Mouse (Mus musculus): ENCODE measurements around the gene Gm42372. TPM values are rescaled to one million over a fixed set of nuclear protein-coding genes. Genes with fewer than 3 reads are reported as not detected.

Gene Gm42372
- total RNA-seq, 2 experiments from 2014 or later, result not detected

DNA sequence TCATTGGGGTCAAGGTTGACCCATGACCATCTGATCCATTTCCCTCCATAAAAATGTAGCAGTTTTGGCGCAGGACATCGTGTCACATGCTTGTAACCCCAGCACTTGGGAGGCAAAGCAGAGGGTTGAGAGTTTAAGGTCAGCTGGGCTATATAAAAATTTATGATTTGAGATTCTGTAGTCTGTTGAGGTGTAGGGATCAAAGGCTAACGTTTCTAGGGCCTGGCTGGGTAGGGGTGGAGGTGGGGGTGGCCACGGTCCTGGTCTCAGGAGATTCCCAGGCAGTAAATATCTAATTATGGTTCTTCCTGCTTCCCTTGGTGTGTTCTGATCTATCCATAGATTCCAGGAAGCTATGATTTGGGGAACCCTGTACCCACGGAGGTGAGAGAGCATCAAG is 21.2 kb upstream of the Gm42372 start:
- no peak for DNase-seq

DNA sequence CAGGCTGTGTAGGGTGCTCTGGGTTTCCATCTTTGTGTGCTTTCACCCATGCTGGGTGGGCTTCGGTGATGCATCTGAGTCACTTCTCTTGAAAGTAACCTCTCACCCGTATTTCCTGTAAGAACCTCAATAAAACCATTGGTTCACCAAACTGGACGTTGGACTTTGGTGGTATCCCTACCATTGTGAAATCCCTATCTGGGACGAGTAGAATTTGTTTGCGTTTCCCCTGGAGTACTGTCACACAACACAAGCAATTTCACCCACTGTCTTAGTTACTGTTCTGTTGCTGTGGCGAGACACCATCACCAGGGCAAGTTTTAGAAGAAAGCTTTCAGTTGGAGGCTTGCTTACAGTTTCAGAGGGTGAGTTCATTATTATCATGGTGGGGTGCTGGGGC is 14.5 kb upstream of the Gm42372 start:
- no peak for DNase-seq

DNA sequence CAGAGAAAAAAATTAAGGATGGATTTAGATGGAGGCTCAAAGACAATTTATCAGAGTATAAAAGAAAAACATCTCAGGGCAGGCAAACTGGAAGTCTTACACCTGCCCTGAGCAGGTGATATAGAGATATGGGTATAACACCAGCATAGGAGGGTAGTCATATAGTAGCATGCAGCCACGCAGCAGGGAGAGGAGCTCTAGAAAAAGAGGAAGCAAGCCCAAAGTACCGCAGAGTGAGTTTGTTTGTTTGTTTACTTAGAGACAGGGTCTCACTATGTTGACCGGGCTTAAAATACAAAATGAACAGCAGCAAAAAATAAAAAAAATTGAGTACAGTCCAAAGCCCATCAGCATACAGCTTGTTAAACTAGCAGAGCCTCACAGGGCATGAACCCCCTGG is 11.7 kb upstream of the Gm42372 start:
- no peak for DNase-seq

DNA sequence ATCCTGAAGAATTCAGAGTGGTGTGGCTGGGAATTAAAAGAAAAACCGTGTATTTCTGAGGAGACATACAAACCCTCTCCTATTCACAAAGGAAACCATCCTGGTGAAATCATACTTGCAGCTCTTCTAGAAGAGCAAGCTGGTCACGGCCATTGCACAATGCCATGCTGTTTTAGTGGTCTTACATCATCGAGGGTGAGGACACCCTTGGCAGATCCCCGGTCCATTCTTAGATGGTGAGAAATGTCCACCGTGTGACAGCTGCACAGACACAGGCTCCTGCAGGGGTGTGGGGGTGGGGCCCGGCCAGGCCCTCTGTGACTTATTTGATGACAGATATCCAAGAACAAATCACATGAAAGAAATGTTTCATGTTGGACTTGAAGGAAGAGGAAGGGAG is 8.9 kb upstream of the Gm42372 start:
- peak; percentile 72 for DNase-seq

DNA sequence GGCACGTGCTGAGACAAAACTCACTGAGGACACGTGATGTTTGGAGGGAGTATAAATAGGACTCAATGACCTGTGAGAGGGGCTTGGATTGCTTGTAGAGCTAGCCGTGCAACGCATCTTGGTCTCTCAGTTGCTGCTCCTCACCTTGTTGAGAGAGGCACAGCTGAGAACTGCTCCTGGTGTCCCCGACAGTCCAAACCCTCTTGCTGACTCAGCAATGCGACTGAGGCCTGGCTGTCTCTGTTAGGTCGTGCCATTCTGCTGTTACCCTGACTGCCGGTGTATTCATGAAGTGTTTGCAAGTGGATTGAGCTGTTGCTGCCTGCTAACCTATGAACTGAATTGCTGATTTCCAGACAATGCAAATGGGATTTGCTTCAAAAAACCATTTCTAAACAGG is 6.6 kb upstream of the Gm42372 start:
- DNase-seq, result no peak

DNA sequence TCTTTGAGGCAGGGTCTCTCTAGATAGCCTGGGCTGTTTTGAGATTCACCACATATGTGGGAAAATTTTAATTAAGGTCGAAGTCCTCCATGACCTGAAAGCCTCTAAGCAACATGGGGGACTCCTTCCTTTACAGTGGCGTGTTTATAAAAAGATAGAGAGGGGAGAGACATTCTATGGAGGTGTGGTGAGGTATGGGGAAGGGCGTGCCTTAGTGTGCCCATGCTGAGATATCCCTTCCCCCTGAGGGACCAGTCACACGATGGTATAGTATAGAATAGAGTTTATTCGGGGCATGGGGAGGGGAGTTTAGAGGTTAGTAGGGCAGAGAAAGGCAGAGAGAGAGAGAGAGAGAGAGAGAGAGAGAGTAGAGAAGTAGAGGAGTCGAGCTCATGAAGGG is 4.7 kb upstream of the Gm42372 start:
- DNase-seq, result no peak

DNA sequence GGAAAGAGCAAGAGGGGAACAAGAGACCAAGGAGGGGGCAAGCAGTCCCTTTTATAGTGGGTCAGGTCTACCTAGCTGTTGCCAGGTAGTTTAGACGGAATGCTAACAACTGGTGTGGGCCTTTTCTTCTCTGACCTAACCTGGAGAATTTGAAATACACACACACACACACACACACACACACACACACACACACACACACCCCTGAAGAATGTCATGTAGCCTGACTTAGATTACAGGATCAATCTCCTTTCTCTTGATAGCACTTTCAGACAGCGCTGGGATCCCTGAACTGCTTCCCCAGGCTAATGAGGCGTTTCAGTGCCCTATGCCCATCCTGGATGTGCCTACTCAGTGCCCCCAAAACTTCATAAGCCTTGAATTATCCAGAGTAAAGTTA is 4.3 kb upstream of the Gm42372 start:
- no peak for DNase-seq

DNA sequence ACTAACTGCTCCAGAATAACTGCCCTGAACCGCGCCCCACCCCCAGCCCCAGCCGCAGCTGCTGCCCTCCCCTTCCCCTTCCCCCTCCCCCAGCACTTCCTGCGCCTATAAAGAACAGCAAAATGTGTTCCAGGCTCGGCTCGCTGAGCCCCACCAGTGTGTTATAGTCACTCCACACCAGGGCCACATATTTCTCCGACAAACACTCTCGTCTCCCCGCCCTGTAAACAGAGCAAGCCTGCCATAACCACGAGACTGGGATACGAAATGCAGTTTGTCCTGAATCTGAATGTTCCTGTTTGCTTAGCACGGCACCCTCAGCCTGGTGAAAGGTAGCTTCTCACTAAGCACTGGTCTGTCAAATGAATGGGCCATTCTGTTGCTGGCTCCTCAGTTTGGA is 2.5 kb upstream of the Gm42372 start:
- peak; percentile 53 for DNase-seq

DNA sequence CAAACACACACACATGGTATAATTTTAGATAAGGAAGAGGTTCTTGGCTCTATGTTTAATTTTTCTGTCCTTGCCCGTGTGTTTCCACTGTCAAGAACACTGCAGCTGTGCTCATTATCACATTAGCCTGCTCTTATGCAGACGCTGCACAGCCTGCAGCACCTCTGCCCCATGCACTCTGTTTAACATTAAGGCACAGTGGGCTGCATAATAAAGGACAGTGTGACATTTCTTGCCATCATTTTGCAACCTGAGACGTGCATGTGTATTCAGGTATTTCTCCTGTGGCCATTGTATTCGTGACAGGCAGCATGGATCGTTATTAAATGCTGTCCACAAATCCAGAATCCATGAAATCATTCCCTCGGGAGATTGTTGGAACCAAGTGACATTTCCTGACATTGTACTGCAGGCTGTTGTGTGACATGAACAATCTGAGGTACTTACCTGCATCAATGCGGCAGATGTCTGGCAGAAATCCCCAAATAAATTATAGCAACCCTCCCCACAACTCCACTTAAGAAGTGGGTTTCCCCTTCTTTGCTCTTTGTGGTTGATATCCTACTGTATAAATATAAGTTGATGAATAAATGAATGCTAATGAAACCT is 4.8 kb downstream of the Gm42372 start:
- DNase-seq, result no peak

DNA sequence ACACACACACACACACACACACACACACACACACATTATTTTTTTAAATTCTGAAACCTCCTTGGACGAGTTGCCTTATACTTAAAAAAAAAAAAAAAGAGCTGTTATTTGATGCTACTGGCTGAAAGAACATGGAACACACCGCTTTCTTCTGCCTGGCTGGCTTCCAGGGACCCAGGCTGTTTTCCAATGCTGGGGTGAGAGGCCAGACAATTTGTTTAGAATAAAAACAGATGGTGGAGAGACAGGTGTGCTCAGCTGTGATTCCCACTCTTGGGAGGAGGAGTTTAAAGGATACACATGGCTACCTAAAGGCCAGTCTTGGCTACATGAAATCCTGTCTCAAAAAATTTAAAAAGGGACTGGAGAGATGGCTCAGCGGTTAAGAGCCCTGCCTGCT is 5.5 kb downstream of the Gm42372 start:
- peak; percentile 66 for DNase-seq

DNA sequence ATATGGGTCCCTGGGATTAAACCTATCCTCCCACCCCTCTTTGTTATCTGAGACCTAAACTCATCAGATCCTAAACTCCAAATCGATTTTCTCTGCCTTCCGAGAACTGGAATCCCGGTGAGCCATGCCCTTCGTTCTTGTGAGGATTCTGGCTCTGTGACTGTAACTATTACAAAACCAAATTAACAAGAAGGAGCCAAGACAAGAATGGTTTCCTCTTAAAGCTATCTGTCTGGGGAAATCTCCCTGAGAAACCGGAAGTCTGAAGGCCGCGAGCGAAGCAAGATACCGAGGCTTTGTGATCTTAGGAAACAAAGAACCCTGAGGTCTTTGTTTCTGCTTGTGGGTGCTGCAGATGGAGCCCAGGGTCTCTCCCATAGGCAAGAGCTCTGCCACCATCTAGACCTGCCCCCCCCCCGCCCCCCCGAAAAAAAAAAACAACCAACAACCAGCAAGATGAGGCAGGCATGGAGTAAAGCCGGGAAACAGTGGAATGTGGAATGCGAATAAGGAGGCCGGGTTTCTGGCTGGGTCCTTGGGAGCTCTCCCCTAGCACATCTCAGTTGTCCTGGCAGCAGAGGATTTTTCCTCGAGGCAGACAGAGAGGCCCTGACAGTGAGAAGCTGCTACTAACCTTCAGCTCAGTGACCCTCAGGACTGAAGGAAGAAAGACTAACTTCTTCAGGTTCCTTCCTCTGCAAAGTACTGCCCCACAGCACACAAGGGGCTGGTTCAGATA is 7.3 kb downstream of the Gm42372 start:
- DNase-seq, result no peak

DNA sequence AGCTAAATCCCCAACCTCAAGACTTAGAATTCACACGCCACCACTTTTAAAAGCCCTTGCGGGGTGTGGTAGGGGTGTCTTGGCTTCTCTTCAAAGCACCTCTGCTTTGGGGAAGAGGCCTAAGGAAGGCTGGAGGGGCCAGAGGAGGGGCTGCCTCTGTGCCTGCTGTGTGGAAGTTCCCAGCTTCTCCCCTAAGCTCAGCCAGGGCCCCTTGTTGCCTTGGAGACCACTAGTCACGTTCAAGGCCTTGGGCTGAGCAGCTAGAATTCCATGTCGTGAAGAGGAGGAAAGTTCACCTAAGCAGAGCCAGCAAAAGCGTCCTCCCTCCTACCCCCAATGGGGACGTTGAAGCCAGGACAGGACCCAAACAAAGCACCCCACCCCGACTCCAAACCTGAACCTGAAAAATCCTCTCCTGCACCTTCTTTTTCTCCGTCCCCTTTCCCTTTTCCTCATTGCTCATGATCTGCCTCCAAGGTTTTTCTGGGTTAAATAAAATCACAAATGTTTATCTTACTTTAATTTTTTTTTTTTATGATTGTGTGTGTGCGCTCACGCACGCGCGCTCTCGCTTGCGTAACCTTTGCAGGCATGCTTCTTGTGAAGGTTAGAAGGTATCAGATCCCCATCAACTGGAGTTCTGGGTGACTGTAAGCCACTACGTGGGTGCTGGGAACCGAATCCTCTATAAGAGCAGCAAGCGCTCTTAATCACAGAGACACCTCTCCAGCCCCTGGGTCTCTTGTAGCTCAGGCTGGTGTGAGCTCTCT is 9.0 kb downstream of the Gm42372 start:
- no peak for DNase-seq

DNA sequence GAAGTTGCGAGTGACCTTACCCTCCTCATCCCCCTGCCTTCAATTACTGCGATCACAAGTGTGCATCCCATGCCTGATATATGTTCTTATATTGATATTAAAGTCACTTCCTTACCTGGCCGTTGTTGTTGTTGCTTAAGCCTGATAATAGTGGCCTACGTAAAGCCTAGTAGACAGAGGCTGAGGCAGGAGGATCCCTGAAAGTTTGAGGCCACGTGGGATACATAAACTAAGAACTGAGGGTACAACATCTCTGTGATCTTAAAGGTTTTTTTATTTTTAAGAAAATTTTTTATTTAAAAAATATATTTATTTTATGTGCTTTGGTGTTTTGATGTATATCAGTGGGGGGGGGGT is 9.5 kb downstream of the Gm42372 start, which contains the start of gene Ccdc8:
Ccdc8 (plus strand) TSS at position 258 of the 357 bp plus-strand sequence.
- DNase-seq, result no peak

DNA sequence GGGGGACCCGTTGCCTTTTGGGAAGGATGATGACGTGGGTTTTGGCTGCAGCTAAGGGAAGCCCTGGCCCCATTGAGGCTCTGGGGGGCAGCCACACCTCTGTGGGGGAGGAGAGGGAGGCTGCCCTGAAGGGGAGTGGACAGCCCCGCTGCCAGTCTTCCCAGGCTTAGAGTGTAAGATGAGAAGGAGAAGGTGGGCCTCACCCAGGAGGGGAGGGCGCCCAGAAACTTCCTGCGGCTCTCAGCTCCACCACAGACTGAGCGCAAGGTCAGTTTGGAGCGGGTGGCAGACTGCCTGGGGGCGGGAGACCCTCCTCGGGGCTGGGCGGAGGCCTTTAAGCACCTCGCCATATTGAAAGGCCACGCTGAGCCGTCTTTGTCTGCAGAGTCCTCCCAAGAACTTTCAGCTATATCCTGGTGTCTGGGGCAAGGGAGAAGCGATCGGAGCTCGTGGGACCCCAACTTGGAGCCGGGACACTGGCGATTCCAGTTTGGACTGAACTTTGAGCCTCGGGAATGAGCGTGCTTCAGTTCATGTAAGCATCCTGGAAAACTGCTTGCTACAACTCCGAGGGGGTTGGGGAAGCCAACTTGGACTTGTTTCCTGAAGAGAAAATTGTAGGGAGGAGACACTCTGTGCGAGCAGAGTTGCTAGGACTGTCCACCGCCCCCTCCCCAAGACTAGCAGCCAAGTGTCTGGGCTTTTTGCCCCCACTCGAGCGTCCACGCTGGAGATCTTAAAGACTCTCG is 10.9 kb downstream of the Gm42372 start:
- DNase-seq, result peak; percentile 90

DNA sequence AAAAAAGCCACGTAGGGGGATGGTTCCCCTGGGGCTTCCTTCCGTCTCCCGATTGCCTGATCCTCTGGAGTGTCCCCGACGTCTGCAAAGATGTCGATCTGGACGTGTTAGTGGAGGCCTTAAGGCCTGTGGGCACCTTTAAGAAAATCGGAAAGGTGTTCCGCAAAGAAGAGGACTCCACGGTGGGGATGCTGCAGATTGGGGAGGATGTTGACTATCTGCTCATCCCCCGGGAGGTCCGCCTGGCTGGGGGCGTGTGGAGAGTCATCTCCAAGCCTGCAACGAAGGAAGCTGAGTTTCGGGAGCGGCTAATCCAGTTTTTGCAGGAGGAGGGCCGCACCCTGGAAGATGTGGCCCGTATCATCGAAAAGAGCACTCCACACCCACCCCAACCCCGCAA is 11.5 kb downstream of the Gm42372 start:
- no peak for DNase-seq

DNA sequence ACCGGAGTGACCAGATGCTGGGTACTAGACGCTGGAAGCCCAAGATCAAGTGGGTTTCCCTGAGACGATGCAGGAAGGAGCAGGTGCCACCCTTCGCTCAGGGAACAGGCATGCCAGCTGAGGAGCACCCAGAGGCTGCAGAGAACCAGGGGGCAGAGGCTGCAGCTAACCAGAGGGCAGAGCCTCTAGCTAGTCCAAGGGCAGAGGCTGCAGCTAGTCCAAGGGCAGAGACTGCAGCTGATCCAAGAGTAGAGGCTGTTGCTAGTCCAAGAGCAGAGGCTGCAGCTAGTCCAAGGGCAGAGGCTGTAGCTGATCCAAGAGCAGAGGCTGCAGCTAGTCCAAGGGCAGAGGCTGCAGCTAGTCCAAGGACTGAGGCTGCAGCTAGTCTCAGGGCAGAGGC is 12.5 kb downstream of the Gm42372 start:
- no peak for DNase-seq

DNA sequence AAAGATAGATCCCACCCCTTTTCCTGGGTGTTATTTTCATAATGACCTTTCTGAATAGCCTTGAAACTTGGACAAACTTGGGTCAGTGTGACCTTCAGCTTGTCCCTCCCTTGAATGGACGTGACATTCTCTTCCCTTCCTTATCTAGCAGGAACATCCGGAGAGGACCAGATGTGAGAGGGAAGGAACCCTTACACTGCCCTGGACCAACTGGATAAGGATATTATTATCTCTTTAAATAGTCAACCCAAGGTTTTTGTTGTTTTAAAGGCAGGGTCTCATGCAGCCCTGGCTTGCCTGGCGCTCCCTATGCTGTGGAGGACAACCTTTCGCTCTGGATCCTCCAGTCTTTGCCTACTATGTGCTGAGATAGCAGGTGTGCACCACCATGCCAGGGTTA is 16.3 kb downstream of the Gm42372 start:
- DNase-seq, result no peak

DNA sequence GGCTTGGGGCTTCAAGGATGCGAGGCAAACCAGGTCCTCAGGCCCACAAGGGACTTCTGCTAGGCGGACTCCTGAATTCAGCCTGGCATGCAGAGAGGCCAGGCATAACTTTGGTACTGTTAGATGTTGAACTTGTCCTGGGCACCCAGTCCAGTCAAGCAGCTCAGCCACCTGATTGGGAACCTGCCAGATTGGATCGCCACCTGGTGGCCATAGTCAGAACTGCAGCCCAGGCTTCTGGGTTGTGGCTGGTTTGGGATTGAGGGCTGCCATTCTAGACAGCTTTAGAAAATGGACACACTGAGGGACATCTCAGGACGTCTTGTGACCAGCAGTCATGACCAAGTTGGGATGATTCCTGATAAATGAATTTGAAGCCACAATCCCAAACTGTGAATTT is 16.8 kb downstream of the Gm42372 start:
- peak; percentile 70 for DNase-seq

DNA sequence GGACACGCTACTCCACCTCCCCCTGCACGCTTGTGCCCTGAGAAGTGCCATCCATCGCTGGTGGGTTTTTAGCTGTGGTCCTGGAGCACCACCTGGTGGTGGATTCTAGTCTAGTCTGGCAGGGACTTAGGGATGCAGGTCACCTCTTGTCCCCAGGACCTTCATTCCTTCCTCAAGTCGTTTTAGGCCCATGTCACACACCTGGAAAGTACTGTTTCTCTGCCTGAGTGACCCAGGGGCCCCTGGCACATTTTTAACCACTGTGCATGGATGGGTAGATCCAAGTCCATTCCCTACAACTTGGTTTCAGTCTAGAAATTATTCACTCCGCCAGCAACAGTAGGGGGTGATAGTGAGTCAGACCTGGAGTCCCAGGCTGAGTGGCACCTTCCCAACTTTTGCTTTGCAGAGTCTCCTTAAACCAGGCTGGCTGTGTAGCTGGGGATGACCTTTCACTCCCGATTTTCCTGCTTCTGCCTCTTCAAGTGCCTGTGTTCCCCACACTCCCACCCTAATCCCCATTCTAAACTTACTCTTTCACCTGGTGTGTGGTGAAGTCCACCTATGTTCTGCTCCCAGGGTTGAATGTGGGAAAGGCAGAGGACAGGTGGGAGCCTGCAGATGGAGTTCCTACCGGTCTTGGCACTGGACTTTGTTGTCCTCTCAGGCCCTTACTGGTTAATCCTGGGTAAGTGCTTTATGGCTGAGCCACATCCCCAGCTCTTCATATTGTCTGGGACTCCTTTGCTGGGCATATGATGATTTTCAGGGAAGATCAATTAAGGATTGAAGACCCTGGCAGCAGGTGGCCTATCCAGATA is 19.7 kb downstream of the Gm42372 start:
- DNase-seq, result peak; percentile 60

DNA sequence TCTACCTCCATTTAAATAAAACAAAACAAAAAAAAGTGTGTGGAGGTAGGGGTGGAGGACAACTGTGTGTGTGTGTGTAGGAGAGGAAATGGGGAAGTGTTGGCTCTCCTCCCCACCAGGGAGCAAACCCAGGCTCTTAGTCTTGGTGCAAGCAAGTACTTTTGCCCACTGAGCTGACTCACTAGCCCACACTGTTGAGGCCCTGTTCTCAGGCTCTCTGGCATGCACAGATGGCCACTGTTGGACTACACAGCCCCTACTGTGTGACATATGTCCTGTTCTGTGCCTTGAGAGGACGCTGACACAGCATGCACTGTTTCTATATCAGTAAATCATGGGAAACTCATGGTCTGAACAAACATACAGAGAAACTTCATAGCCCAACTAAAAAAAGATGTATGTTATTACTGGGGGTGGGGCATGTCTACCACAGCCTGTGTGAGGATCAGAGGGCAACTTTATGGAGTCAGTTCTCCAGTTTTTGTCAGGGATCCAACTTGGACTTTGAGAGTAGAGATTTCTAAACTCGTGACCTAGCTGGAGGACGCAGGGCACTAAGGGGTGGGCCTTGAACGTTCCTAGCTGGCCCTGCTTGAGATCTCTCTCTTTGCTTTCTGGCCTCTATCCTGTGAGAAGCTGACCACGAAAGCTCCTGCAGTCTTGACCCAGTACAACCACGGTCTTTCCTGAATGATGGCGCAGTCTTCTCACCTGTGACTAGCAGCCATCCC is 20.5 kb downstream of the Gm42372 start:
- no peak for DNase-seq

DNA sequence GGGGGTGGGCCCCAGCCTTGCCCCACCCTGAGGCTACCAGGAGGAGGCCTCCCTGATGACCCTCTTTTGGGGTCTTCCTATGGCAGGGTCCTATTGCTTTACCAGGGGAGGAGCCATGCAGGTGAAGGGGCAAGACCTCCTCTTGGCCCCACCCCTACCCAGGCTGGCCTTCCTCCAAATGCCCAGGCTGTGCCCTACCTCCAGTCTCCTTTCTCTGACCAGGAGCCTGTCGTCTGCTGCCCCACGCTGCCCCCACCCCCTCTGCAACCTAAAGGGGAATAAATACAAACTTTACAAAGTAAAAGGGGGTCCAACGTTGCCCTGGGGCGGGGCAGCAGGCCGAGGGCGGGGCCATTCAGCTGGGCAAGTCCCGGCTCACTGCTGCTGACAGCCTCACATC is 21.8 kb downstream of the Gm42372 start:
- DNase-seq, result no peak
